Mouse (Mus musculus): ENCODE data around the gene Abtb1.

- no peak for TF ChIP-seq POLR2A (IDR thresholded peaks at IDR 0.05; ENCODE audit: borderline replicate concordance, extremely low read depth, low read depth, low read length)
- TF ChIP-seq CTCF (IDR thresholded peaks at IDR 0.05; ENCODE audit: insufficient read depth, low read length) = peak; percentile 31
These were observed 28.9 kb downstream of the Abtb1 start for GRCm38 (mm10) chr6:88812886-88813285.

Data from lung, adult 2 months (tissue).